Mouse (Mus musculus): ENCODE data around the gene Rpl38. TPM values are rescaled to one million over a fixed set of nuclear protein-coding genes. Genes with fewer than 3 reads are reported as not detected.
"Not testable (repeated sequence)": the region's sequence is repeated elsewhere in the genome, so short reads cannot be mapped to it uniquely, and the experiment has no call there.

Gene Rpl38
- polyA plus RNA-seq, 1 experiment, result 621 TPM

DNA sequence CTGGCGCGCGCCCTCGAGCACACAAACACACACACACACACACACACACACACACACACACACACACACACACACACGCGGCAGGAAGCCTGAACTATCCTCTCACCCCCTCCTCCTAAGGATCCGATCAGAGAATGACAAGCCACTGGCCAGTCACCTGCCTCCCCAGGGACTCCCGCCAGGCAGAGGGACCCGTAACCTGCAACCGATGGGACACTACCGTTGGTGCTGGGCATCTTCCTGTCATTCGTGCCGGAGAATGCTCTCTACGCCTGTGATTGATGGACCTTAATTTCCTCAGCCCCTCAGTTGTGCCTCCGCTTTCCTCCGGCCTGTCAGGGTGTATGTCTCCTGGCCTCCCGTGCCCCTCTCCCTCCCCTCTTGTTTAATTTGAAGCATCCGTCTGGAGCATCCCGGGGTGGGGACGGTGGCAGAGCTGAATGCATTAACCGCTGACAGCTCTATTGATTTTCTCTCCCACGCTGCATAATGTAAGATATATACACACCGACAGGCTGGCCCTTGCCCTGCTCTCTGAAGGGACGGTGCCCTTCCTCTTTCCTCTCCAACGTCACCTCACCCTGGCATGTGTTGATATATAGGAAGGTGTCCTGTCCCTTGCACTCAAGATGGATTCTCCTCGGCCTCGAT is 11.2 kb upstream of the Rpl38 start:
- DNase-seq (ENCODE audit: low read depth), result no peak

GRCm38 (mm10) chr11:114657737-114658136 is 10.6 kb upstream of the Rpl38 start:
- DNase-seq (ENCODE audit: low read depth), result no peak

GRCm38 (mm10) chr11:114662161-114662560 is 6.2 kb upstream of the Rpl38 start:
- no peak for DNase-seq (ENCODE audit: low read depth)

DNA sequence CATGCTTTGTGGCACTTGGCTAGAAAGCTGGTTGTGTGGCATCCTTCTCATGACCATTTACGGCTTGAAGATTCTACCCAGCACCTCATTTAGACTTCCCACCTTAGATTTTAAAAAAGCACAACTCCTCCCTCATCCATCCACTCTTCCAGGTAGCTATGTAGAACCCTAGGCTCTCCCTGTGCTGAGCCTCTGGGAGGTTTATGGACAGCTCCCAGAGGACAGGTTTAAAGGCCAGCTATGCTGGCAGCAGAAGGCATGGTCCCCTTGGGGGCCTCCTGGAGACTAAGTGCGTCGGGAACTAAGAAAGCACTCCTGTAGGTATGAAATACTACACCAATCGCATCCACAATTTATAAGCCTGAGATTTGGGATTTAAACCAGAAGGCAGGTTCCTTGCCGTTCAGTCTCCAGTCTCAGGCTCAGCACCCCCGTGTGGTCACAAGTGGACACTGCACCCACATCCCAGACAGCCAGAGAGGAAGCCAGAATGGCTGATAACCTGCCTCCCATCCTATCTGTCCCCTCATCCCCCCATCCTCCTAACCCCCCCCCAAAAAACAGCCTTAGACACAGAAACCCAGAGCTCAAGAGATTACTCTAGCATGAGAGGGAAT is 5.5 kb upstream of the Rpl38 start:
- no peak for DNase-seq (ENCODE audit: low read depth)

GRCm38 (mm10) chr11:114664164-114664563 is 4.2 kb upstream of the Rpl38 start:
- DNase-seq (ENCODE audit: low read depth), result no peak

DNA sequence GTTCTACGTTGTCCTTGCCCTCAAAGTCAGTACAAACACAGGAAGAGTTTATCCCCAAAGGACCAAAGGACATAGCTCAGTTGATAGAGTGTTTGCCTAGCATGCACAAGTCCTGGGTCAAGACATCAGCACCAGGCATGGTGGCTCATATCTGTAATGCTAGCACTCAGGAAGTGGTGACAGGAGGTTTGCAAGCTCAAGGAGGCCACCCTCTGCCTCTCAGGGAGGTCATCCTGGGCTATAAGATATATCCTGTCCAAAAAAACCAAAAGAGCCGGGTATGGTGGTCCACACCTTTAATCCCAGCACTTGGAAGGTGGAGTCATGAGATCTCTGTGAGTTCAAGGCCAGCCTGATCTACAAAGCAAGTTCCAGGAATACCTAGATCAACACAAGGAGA is 2.9 kb upstream of the Rpl38 start:
- no peak for DNase-seq (ENCODE audit: low read depth)

DNA sequence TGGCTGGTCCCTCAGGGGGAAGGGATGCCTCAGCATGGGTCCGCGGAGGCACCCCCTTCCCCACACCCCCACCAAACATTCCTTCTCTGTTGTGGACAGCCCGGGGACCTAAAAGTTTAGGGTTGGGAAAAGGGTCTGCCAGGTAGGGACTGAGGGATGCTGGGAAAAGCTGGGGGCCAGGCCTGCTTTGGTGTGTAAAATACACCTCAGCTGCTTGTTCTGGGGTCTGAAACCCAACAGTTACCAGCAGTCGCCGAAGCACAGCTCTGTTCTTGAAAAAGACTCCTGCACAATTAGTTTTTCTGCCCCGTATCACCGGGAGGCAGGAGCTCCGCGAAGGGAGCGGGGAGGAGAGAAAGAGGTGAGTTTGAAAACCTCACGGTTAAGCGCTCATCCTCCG is 1.5 kb upstream of the Rpl38 start:
- DNase-seq (ENCODE audit: low read depth), result no peak

DNA sequence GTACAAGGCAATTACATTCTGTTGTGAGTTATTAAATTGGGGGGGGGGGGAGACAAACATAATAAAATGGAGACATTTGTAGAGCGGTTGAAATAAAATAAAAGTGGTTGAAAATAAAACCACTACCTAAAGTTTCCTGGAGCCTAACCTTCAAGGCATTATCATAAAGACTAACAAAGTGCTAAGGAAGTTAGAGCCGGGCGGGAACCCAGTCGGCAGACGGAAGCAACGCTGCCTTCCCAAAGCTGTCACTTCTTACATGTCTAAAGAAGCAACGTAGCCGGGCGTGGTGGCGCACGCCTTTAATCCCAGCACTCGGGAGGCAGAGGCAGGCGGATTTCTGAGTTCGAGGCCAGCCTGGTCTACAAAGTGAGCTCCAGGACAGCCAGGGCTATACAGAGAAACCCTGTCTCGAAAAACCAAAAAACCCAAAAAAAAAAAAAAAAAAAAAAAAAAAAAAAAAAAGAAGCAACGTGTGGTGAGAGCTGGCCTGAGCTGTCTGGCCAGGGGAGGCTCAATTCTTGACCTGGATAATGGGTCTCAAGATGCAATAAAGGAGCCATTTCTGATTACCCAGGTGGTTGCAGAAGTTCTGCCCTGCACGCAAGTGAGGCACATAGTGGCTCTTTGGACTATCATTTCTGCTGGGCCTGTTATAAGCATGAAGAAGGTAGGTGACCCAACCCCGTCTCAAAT is 940 bp upstream of the Rpl38 start:
- DNase-seq (ENCODE audit: low read depth), result no peak

DNA sequence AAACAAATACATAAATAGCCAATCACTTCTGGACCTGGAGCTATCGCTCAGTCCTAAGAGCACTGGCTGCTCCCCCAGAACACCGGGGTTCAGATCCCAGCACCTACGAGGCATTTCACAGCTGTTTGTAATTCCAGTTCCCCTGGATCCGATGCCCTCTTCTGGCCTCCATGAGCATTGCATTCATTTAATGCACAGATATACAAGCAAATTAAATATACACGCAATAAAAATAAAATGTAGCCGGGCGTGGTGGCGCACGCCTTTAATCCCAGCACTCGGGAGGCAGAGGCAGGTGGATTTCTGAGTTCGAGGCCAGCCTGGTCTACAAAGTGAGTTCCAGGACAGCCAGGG is 415 bp upstream of the Rpl38 start:
- not testable (repeated sequence) for DNase-seq (ENCODE audit: low read depth)

- no peak for DNase-seq (ENCODE audit: low read depth)
Observed at GRCm38 (mm10) chr11:114668741-114669623, 658 bp downstream of the Rpl38 start.

DNA sequence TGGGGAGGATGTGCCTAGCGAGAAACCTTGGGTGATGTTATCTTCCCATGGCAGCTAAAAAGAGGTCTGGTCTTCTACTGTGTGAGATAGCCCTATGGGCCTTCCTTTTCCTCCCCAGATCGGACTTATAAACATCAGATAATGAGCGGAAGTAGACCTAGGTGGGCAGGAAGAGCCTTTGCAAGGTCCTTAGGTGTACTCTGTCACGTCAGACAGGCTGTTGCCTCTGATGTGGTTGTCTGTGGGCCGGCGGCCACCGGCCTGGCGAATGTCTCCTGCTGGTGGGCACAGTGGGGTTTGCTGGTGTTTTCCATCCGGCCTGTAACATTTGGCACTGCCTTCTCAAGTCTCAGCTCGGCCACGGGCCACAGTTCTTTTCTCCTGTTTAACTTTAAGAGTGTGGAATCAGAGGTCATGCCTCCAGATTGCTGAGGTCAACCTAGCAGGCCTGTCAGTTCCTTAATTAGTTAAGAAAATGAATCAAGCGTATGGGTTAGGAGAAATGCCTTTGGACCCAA is 1.4 kb downstream of the Rpl38 start:
- DNase-seq (ENCODE audit: low read depth), result no peak

DNA sequence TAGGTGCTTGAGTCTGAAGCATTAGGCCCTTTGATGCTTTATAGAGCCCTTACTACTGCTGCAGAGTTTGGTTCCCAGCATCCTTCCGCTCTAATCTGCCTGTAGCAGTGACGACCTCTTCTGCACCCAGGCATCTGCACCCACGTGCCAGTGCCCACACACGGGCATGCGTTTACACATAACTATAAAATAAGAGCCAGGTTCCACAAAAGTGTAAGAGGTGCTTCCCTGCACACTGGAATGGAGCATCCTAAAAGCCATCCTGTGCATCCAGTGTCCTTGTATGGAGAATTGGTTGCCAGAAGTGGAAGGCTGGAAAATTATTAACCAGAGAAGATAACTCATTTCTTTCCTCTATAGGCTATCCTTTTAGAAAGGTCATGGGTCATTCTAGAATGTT is 2.8 kb downstream of the Rpl38 start:
- no peak for DNase-seq (ENCODE audit: low read depth)

- DNase-seq (ENCODE audit: low read depth), result no peak
Observed at GRCm38 (mm10) chr11:114672794-114673718, 4.7 kb downstream of the Rpl38 start.

- DNase-seq (ENCODE audit: low read depth), result no peak
Observed at GRCm38 (mm10) chr11:114673719-114674050, 5.4 kb downstream of the Rpl38 start.

GRCm38 (mm10) chr11:114674180-114674579 is 5.9 kb downstream of the Rpl38 start:
- DNase-seq (ENCODE audit: low read depth), result no peak

DNA sequence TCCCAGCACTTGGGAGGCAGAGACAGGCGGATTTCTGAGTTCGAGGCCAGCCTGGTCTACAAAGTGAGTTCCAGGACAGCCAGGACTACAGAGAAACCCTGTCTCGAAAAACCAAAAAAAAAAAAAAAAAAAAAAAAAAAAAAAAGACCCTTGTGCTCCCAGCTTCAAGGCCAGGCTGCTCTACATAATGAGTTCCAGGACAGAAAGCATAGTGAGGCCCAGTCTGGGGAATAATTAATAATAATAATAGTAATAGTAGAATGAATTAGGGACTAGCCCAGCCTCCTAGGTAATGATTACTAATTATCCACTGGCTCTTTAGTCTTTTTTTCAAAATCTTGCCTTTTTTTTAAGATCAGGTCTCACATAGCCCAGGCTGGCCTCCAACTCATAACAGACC is 6.5 kb downstream of the Rpl38 start:
- not testable (repeated sequence) for DNase-seq (ENCODE audit: low read depth)

DNA sequence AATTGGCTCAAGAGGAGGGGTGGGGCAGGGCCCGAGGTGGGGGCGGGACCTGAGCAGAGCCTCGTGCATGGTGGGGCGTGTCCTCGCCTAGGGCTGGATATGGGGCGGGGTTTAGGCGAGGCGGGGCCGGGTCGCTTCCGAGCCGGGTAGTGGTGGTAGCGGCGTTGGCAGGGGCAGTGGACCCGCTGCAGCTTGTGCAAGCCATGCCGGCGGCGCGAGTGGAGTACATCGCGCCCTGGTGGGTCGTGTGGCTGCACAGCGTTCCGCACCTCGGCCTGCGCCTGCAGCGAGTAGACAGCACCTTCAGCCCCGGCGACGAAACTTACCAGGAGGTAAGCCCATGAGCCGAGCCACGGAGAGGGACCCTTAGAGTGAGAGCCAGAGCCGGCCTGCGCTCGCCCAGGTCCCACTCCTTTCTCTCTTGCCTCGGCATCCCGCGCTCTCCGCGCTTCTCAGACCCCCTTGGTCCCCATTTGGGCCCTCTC is 7.1 kb downstream of the Rpl38 start, which contains the start of gene Ttyh2:
Gene Ttyh2, plus strand, starts transcription at position 91 of the 485 bp plus-strand sequence.
- DNase-seq (ENCODE audit: low read depth), result no peak

GRCm38 (mm10) chr11:114675826-114676401 is 7.6 kb downstream of the Rpl38 start:
- DNase-seq (ENCODE audit: low read depth), result no peak

DNA sequence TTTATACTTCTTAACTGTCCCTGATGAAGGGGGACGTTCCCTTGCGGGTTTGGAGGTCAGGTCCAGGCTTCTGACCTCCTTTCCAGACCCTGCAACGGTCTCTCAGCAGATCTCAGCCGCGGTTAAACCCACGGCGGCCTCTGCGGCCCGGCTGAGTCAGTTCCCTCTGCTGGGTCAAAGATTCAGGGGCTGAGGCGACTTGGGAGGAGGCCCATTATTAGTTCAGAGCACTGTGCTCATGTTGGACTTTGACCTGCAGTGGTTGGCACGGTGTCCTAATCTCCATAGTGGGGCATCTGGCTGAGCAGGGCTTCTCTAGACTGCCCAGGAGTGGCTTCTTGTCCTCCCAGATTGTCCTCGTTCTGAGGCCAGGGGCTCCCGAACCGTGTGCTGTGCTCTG is 8.1 kb downstream of the Rpl38 start:
- no peak for DNase-seq (ENCODE audit: low read depth)

GRCm38 (mm10) chr11:114676896-114677530 is 8.7 kb downstream of the Rpl38 start:
- DNase-seq (ENCODE audit: low read depth), result no peak

Measured in gonadal fat pad, adult 2 months (tissue).